Mouse (Mus musculus) heart, postnatal 10 days (tissue): ENCODE measurements around the gene Tanc1. TPM values are rescaled to one million over a fixed set of nuclear protein-coding genes. Genes with fewer than 3 reads are reported as not detected.

ENCODE experiments used
- DNase-seq, 2 experiments: peaks; one replicate each; pipeline ENCODE4 v3.0.0; 2021
- intact Hi-C: fragments of 180-260 bp; cut with DNase I; formaldehyde crosslinking; loops from one replicate; pipeline ENCODE4 v1.15.1; 2025
- total RNA-seq, 2 experiments: library from RNA; stranded (reverse); gene quantifications; 2 replicates each; pipeline ENCODE4 v1.2.3; 2021

Gene Tanc1
- total RNA-seq, 2 experiments from 2014 or later = 37.0 to 37.6 TPM

- intact Hi-C loops = loop anchor here (5.0 kb wide), 2 partner anchors 67 to 133 kb away; no protein-coding TSS in a partner anchor
- no peak for DNase-seq
These were observed 63.6 kb downstream of the Tanc1 start for GRCm38 (mm10) chr2:59675270-59675995.

DNA sequence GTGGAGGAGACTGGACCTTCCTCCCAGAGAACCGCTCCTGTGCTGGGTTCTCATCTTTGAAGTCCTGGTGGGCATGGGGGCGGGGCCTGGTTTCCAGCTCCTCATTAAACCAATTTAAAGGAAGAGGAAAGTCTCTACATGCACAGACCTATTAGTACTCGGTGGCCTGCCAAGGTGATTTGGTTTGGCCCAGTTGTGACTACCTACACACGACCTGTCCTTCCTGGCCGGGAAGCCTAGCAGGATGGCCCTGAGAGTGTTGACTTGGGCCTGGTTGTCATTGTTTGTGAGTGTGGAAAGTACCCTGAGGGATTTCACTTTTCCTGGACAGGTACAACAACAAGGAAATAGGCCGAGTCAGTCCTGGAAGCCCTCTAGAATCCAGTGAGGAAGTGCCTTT, 64.2 kb downstream of the Tanc1 start:
- no peak for DNase-seq
- intact Hi-C loops = loop anchor here (5.0 kb wide), 2 partner anchors 66 to 134 kb away; no protein-coding TSS in a partner anchor

- intact Hi-C loops = loop anchor here (5.0 kb wide), 2 partner anchors 66 to 134 kb away; no protein-coding TSS in a partner anchor
- DNase-seq = no peak
These were observed 64.6 kb downstream of the Tanc1 start for GRCm38 (mm10) chr2:59676442-59676841.

GRCm38 (mm10) chr2:59679424-59680020, 67.7 kb downstream of the Tanc1 start:
- intact Hi-C loops = loop anchor here (5.0 kb wide), 2 partner anchors 63 to 137 kb away; no protein-coding TSS in a partner anchor
- DNase-seq = no peak

- intact Hi-C loops = no loop called here
- no peak for DNase-seq
These were observed 68.9 kb downstream of the Tanc1 start for GRCm38 (mm10) chr2:59680736-59681135.

GRCm38 (mm10) chr2:59681181-59681580, 69.3 kb downstream of the Tanc1 start:
- no peak for DNase-seq
- intact Hi-C loops = no loop called here

DNA sequence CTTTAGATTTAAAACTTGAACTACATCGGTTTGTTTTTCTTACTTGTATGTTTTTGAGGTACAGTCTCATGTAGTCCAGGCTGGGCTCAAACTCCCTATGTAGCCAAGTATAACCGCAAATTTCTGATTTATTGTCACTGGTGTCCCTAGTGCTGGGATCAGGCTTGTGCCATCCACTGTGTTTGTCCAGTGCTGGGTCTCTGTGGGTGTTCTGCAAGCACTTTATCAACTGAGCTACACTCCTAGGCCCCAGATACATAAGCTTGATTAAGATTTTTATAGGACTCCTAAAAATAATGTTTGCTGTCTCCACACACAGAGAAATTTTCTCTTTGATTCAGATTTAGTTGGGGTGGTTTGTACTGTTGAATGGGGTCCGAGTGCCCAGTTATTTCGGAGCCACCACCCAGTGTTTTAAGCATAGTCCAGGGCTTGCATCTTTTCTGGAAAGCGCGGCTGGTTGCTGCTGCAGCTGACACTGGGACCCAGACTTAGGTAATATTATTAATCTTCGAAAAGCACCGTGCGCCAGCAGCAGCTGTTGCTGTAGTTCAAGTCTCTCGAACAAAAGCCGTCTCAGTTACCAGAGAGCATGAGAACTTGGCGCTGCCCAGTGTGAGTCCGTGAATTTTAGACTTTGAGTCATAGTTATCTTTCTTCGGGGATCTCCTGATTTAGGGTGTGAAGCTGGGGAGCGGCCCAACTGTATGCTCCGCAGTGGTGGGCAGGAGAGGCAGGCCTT, 73.2 kb downstream of the Tanc1 start:
- intact Hi-C loops = no loop called here
- DNase-seq = no peak

GRCm38 (mm10) chr2:59685606-59685950, 73.7 kb downstream of the Tanc1 start:
- intact Hi-C loops = no loop called here
- no peak for DNase-seq

DNA sequence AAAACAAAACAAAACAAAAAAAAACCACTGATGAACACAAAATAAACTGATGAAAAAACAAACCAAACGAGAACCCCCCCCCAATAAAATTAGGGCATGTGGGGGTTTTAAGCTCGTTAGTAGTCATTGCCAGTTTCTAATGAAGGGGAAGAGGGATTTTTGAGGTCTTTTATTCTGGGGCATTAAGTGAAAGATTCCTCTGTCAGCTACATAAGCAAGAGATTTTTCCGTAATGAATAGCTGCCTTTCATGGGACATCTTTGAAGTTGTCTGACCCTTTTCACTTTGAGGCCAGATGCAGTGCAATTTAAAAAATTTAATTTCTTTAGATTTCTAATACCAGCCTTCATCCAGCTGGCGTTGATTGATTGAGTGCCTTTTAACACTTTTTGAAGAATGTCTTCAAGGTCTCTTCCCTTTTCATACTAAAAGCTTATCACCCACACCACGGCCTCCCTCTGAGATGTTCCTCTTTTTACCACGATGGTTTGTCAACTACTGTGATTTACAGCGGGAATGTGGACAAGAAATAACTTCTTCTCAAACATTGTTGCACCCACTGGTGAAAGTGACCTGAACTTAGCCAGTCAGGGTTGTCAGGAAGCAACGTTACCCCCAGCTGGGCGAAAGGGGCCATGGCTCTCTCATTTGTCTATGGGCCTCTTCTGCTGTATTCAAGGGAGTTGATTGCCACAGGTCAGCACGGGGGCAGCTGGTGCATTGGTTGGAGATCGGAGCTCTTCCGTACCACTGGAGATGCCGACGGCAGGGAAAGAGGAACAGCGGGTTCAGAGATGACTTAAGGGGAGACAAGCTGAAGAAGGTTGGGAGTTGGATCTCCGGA, 76.6 kb downstream of the Tanc1 start:
- no peak for DNase-seq
- intact Hi-C loops = no loop called here

DNA sequence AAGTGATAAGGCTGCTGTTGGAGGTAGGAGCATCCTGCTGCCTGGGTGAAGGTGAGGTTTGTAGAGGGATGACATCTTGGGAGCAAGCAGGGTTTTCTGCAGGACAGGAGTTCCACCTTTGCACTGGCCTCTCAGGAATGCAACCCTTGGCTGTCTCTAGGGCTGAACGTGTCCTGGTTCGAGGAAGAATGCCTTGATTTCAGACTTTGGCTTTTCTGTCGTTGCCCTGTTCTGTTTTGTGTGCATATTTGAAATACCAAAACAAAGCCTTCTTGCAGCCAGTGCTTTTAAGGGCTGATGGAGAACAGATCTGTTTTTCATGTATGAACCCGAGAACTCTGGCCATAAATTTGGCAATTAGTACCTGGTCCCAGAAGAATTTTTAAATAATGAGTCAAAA, 79.3 kb downstream of the Tanc1 start:
- no peak for DNase-seq
- intact Hi-C loops = no loop called here

DNA sequence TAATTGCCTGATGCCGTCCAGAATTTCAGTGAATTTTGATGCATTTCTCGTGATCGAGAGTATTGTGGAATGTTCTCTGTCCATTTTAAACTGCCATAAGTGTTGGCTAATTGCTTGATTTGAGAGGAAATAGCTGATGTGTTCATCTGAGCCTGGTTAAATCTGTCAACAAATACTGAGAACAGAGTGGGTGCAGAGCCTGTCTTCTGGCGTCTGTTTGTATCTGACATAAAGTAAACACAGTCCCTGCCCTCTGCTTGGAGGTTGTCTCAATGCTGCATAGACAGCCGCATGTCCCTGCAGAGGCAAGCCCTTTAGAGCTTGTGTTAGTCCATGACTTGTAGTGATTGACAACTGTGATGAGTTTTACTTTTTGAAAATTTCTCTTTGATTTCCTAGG, 81.6 kb downstream of the Tanc1 start:
- no peak for DNase-seq
- intact Hi-C loops = no loop called here

- intact Hi-C loops = no loop called here
- no peak for DNase-seq
These were observed 85.3 kb downstream of the Tanc1 start for GRCm38 (mm10) chr2:59697123-59697522.

DNA sequence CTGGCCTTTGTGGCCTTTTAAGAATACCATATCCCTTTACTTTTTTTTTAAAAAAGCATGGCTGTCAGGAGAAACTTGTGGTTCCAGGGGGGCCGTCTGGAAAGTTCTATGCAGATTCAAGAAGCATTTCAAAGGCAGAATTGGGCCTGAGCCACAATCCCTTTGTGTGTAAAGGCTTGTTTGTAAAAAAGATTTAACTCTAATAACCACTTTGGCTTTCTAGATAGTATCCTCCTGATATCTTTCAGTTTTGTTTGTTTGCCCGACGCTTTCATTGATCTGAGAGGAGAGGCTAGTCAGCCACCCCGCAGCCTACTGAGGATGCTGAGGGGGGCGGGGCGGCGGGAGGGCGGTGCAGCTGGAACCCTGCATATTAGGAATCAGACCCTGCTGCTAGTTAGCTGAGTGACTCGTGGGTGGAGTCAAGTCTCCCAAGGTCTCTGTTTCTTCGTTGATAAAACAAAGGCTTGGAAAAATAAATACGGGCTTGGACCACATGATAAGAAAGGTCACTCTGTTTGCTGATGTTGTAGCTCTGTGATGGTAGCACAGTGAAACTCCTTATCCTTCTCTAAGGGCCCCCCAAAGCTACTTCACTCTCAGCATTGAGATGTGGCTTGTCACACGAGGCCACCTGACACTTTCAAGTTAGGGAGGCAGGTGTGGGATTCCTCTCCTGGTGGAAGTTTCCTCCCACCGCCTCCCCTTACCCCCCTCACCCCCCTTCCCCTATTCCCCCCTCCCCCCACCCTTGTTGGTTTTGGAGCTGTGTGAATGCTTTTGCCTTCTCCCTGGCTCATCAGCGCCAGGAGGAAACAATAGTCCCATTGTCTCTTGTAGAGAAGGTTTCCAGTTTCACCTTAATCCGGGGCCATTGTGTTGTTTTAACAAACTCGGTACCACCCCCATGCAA, 86.1 kb downstream of the Tanc1 start:
- intact Hi-C loops = no loop called here
- no peak for DNase-seq

DNA sequence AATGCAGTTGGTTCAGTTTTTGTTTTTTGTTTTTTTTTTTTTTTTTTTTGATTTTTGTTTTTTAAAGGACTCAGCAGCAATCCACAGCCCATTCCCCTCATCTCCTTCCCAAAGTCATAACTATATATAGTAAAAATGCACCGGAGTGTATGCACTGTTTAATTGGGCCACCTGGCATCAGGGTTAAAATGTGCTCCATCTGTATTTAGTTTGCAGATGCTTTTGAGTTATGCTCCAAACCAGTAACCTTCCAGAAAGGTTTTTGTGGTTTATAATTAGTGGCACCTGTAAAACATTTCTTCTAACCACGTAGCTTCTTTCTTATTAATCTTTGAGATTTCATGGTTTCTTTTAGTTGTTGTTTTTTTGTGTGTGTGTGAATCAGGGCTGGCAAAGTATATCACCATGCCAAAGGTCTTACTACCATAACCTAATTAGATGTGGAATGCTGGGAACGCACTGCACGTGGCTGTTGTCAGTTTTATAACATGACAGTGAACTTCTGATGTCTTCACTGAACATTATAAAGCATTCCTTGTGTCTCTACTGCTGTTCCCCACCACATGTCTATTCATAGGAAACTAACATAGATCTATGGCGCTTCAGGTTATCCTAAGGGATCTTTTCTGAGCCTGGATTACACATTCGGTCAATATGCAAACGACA, 86.9 kb downstream of the Tanc1 start:
- intact Hi-C loops = no loop called here
- DNase-seq = no peak

- intact Hi-C loops = no loop called here
- DNase-seq = no peak
These were observed 88.1 kb downstream of the Tanc1 start for GRCm38 (mm10) chr2:59699893-59700292.

DNA sequence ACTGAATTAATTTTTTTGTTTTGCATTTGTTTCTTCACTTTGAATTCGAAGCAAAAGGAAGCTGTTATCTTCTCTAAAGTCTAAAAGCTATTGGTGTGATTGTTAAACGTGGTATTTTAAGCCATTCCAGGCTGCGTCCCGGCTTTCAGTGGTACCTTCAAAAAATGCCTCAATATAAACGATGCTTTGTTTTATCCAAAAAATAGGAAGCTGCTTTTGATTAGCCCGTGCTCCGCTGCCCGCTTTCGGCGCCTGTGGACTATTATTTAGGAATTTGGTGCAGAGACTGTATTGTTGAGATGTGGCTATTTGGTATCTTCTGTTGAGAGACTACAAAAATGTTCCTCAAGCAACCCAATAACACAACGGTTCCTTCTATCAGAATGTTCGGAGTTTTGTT, 93.4 kb downstream of the Tanc1 start:
- intact Hi-C loops = no loop called here
- DNase-seq = no peak

GRCm38 (mm10) chr2:59706806-59707205, 95.0 kb downstream of the Tanc1 start:
- no peak for DNase-seq
- intact Hi-C loops = no loop called here

DNA sequence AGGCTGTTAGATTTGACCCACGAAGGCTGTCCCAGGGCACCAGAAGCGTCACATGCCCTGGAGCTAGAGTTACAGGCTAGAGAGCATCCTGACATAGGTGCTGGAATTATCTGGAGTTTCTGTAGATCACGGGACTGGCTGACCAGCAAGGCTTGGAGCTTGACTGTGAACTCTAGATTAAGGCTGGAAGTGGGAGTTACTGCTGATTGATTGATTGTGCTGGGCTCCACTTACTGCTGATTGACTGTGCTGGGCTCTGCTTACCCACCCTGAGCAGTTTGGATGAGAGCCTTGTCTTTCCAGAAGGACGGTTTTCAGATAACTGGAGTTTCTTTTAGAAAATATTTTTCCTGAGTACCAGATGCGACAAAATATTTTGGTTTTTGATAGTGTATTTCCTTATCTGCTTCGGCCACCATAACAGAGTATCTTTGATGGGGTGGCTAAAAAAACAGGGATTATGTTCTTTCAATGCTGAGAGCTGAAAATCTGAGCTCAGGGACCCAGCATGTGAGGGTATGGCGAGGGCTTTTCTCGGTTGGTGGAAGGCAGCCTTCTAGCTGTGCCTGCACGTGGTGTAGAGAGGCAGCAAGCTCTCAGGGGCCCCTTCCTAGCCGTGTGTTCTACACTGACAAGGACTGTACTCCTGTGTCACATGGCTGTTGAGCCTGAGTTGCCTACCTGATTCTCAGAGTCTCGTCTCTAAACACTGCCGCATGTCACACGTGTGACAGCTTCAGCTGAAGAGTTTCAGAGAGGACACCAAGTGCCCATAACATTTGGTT, 96.3 kb downstream of the Tanc1 start:
- intact Hi-C loops = no loop called here
- DNase-seq = no peak
